Mouse (Mus musculus) fibroblast of lung, adult 2 months (primary cell): ENCODE measurements at regions not wholly inside any gene's neighbourhood (a gene's known extent, or its start where the extent isn't known, plus 50 kb on each side); places are given as distances from the start of the nearest gene placed in this dataset.

Source experiments
- DNase-seq: peaks from one replicate; pipeline ENCODE4 v3.0.0-alpha.2; 2011; ENCODE audit warnings: low read depth

- no peak for DNase-seq
Observed at GRCm38 (mm10) chr6:81733527-81733926, 189.9 kb upstream of the Gcfc2 start.

DNA sequence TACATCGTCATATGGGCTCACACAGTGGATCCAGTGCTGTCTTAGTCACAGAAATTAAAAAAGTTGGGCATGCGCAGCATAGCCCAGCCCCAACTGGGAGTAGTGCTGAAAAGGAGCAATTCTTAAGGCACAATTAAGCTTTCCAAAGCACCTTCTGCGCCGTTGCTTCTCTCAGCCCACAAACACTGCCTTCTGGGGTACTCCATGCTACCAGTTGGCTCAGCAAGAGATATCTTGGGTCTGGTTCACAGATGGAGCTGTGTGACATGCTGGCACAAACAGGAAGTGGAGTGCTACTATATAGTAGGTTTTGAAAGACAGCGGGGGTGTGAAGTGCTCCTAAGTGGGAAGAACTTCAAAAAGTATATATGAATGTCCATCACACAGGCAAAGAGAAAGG, 185.0 kb upstream of the Gcfc2 start:
- DNase-seq, result no peak

- no peak for DNase-seq
Observed at GRCm38 (mm10) chr6:81749681-81750080, 173.8 kb upstream of the Gcfc2 start.

DNA sequence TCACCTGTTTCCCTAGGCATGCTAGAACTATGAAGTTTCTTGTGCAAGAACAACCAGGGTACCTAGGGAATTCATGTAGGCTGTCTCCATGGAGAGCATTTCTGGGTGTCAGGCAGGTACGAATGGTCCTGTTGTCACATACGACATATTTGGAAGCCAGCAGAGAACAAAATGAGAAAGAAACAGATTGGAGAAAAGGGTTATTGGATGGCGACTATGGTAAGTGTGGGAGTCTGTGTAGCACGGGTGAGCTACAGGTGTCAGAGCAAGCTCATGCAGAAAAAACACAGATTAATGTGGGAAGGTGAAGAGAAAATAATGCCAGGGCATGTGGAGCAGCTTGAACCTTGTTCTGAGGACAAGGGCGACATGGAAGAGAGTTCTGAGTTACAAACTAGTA, 171.8 kb upstream of the Gcfc2 start:
- DNase-seq, result no peak

DNA sequence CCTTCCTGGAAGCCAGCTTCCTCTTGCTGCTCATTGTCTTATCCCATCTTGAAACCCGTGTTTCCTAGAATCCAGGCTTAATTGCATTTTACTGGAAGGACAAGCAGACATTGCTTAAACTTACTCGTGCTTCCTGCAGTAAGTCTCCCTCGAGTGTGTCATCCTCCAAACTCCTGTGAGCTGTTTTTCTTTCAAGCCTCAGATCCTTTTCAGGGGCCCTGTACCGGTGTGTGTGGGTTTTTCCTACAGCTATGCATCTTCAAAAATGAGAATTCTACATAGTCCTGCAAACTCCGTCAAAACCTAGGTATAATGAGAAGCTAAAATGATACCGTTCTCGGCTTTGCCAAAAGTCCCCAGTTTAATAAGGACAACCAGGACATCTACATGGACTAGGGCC, 167.2 kb upstream of the Gcfc2 start:
- no peak for DNase-seq

DNA sequence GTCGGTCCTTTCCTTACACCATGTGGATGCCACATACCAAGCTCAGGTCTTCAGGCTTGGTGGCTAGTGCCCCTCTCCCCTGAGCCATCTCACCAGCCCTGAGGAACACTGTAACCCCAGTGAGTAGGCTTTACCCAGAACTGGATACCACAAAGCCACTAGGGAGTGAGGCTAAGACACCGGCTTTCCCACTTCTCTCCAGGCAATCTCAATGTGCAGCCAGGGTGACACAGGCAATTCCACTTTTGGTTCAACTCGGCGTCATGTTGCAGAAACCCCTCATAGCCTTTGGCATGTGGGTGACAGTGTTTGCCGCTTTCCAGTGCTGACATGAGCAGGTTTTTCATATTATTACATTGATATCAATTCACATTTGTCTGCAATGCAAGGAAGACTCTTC, 164.6 kb upstream of the Gcfc2 start:
- DNase-seq, result no peak

DNA sequence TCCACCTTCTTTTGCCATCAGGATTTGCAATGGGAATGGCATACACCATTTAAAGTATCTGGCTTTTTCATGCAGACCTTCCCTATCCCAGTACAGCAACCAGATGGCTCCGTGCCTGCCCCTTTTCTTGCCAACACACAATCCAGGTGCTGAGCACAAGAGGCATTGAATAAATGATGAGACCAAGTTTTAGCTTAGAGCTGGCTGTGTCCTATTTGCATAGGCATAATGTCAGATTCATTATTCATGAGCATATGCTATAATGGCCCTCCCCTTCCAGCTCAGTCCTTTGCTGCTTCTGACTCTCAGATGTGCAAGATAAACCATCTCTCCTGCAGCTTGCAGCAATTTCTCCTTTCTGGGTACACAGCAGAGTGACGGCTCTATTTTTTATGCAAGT, 163.3 kb upstream of the Gcfc2 start:
- DNase-seq, result no peak

DNA sequence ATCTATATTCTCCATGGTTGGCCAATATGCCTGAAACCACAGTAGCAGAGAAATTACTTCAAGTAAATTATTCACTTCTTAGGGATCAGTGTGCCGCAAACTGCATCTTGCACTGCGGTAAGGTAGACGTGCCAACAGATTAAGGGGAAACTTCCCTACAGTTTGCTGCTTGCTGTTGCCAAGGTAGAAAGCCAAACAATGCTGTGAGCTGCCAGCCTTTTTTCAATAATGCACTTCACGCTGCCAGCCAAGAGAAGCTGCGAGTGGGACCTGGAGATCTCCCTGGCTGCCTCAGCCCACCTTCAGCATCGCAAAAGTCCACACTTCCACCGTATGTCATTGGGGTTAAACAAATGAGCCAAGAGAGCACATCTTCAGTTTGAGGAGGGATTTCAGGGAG, 157.6 kb upstream of the Gcfc2 start:
- DNase-seq, result no peak

DNA sequence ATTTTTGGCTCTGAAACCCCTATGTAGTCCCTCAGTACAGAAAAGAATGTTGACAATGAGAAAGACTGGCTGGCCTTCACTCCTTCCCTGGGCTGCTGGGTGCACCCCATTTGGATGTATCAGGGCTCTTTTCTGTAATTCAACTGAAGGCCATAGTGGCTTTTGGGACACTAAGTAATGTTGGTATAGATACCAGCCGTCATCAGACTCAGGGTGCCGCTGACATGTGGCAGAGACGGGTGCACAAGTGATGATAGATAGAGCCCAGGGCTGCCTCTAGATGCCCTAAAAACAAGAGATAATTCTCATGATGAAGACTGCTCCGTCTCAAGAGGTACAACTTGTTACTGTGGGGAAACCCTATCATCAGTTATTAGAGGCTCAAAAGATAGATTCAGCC, 156.7 kb upstream of the Gcfc2 start:
- no peak for DNase-seq

- no peak for DNase-seq
Observed at GRCm38 (mm10) chr6:81768669-81769537, 154.6 kb upstream of the Gcfc2 start.

DNA sequence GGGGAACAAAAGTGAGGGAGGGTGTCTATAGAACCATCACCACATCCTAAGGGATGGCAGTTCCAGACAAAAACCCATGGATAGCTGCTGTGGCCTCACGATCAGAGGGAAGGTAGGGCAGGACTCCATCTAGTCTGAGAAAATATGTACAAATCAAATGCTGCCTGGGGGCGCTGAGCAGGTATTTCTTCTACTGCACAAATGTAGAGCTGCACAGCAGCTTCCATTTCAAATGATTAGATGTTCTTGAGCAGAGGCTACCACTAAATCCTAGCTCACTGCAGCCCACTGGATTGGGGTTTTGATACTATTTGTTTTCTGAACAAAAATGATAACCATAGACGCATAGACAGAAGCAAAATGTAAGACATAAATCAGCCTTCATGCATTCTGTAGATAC, 153.2 kb upstream of the Gcfc2 start:
- DNase-seq, result no peak

- DNase-seq, result no peak
Observed at GRCm38 (mm10) chr6:81771862-81772261, 151.6 kb upstream of the Gcfc2 start.

DNA sequence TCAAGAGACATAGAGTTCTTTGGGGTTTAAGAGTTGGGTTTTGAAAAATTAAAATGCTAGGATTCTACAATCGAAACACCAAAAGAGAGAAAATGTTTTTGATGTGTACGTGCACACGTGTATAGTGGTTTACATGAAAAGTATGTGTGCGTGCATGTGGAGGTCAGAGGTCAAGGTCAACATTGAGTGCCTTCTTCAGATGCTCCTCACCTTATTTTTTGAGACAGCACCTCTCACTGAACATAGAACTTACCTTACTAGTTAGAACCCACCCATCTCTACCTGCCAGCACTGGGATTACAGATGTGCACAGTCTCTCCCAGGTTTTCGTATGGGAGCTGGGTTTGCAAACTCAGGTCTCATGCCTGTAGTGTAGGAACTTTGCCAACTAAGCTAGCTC, 141.3 kb upstream of the Gcfc2 start:
- DNase-seq, result no peak

DNA sequence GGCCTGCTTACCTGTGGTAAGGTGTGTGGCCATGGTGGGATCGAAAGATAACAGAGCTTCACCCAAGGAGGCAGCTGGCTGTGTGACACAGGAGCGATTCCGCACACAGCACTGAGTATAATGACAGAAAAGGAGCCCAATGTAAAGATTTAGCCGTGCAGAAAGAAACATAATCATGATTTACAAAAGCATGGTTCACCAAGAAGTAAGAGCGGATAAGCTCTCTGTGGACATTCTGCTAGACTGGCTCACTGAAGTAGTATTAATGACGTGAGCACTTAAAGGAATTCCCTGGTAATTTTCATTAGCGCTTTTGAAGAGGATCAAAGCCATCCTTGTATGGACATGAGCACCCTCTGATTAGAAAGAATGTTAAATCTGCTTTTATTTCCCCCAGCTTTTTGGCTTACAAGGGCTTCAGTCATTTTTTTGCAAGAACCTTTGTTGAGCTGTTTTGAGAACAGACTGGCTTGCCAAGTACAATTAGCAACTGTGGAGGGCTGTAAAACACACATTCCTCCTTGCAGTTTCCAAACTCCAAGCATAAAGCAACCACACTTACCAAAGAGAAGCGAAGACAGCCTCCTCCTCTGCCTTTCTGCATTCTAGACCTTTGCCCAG, 140.5 kb upstream of the Gcfc2 start:
- no peak for DNase-seq

GRCm38 (mm10) chr6:81795281-81795680, 128.2 kb upstream of the Gcfc2 start:
- DNase-seq, result no peak

- DNase-seq, result no peak
Observed at GRCm38 (mm10) chr6:81800822-81801221, 122.6 kb upstream of the Gcfc2 start.

DNA sequence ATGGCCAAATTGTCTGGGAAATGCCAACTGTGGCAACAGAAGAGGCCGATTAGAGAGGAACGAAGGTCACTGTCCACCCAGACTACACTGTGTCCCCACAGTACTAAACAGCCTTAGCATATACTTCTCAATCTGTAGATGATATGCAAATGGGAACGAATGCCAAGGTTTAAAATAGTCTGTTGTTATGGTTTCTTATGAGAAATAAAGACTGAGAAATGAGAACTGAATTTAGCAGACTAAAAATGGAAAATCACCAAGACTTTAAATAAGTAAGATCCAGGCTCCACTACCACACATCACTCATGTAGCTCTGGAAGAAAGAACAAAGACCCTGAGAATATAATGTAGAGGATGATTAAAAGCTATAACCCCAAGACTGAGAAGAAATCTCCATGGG, 121.7 kb upstream of the Gcfc2 start:
- DNase-seq, result no peak

- DNase-seq, result no peak
Observed at GRCm38 (mm10) chr6:81805942-81806341, 117.5 kb upstream of the Gcfc2 start.

- no peak for DNase-seq
Observed at GRCm38 (mm10) chr6:81808712-81809111, 114.8 kb upstream of the Gcfc2 start.

- no peak for DNase-seq
Observed at GRCm38 (mm10) chr6:81815248-81815961, 108.1 kb upstream of the Gcfc2 start.

GRCm38 (mm10) chr6:81815962-81816338, 107.5 kb upstream of the Gcfc2 start:
- no peak for DNase-seq

DNA sequence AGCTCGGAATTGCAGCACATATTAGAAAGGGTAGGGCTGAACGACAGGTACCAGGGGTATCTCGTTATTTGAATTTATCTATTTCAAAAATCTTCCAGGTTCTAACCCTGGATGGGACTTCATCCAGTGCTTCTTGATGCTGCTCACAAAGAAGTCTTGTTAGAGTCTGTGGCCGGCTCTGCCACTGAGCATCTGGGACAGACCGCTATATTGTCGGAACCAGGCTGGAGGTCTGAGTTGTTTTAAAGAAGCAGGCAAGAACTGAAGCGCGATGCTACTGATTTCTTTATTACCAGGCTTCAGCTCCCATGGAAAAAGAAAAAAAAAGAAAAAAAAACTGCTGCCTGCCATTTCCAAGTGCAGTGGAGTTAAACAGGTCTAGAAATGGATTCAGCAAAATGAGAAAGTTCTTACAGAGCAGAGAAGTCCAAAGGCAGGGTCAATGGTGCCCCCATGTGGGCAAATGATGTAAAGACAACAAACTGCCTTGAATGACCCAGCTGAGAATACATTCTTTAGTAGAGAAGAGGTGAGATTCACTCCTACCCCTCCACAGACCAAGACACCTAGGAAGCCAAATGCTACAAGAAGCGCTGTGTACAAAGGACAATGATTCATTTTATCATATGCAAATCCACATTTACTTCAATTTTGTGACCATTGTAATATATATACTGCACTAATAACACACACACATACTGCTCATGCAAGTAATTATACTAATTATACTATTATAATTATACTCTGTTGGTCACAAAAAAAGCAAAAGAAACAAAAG, 106.2 kb upstream of the Gcfc2 start:
- peak; percentile 16 for DNase-seq
